Mouse (Mus musculus): ENCODE results near the gene Zfp827. TPM values are rescaled to one million over a fixed set of nuclear protein-coding genes. Genes with fewer than 3 reads are reported as not detected.

Gene Zfp827
- polyA plus RNA-seq, 1 experiment: 9.6 TPM

- no peaks in the 10 kb centered on the region for H3K27me3 ChIP-seq (replicated peaks; ENCODE audit: control insufficient read depth, insufficient read depth, low read length)
- TF ChIP-seq POLR2A (IDR thresholded peaks at IDR 0.05; ENCODE audit: low read depth, low read length): no peak
- no peak for TF ChIP-seq CTCF (conservative IDR thresholded peaks at IDR 0.05; ENCODE audit: insufficient read depth, insufficient read length, low read depth, low read length)
- H3K27ac ChIP-seq (ENCODE audit: insufficient read depth, low read depth, low read length): no peak overlapping the region
- peaks cover 14% of the 10 kb centered on the region for H3K4me1 ChIP-seq (ENCODE audit: control insufficient read depth, insufficient read depth, low read length)
- H3K4me3 ChIP-seq (ENCODE audit: insufficient read depth, low read depth, low read length): no peak overlapping the region
- 61% methylated on average over 4 of the region's 4 CpGs for WGBS
- H3K36me3 ChIP-seq (ENCODE audit: control insufficient read depth, insufficient read depth, low read length): no peaks in the 10 kb centered on the region
- no peak for DNase-seq
These were observed 129.1 kb downstream of the Zfp827 start for GRCm38 (mm10) chr8:79157366-79157765.

GRCm38 (mm10) chr8:79158357-79158756 is 130.1 kb downstream of the Zfp827 start:
- Histone ChIP-seq H3K36me3 (ENCODE audit: control insufficient read depth, insufficient read depth, low read length) (no peaks in the 10 kb centered on the region), H3K4me1 (ENCODE audit: control insufficient read depth, insufficient read depth, low read length) (peaks cover 19% of the 10 kb centered on the region)
- 80% methylated on average over 2 of the region's 2 CpGs for WGBS

GRCm38 (mm10) chr8:79159397-79159796 is 131.2 kb downstream of the Zfp827 start:
- Histone ChIP-seq H3K4me3 (ENCODE audit: insufficient read depth, low read depth, low read length) (no peak overlapping the region), H3K27ac (ENCODE audit: insufficient read depth, low read depth, low read length) (no peak overlapping the region), H3K4me1 (ENCODE audit: control insufficient read depth, insufficient read depth, low read length) (peaks cover 15% of the 10 kb centered on the region), H3K36me3 (ENCODE audit: control insufficient read depth, insufficient read depth, low read length) (no peaks in the 10 kb centered on the region), H3K27me3 (replicated peaks; ENCODE audit: control insufficient read depth, insufficient read depth, low read length) (no peaks in the 10 kb centered on the region)
- 73% methylated on average over 9 of the region's 9 CpGs for WGBS
- TF ChIP-seq POLR2A (IDR thresholded peaks at IDR 0.05; ENCODE audit: low read depth, low read length) (no peak), CTCF (conservative IDR thresholded peaks at IDR 0.05; ENCODE audit: insufficient read depth, insufficient read length, low read depth, low read length) (no peak)
- no peak for DNase-seq

More at GRCm38 (mm10) chr8:79158357-79158756, 130.1 kb downstream of the Zfp827 start:
- DNase-seq: no peak
- TF ChIP-seq CTCF (conservative IDR thresholded peaks at IDR 0.05; ENCODE audit: insufficient read depth, insufficient read length, low read depth, low read length) (no peak), POLR2A (IDR thresholded peaks at IDR 0.05; ENCODE audit: low read depth, low read length) (no peak)
- Histone ChIP-seq H3K27ac (ENCODE audit: insufficient read depth, low read depth, low read length) (no peak overlapping the region), H3K27me3 (replicated peaks; ENCODE audit: control insufficient read depth, insufficient read depth, low read length) (no peaks in the 10 kb centered on the region), H3K4me3 (ENCODE audit: insufficient read depth, low read depth, low read length) (no peak overlapping the region)

- Histone ChIP-seq H3K4me1 (ENCODE audit: control insufficient read depth, insufficient read depth, low read length) (peaks cover 15% of the 10 kb centered on the region), H3K27me3 (replicated peaks; ENCODE audit: control insufficient read depth, insufficient read depth, low read length) (no peaks in the 10 kb centered on the region), H3K27ac (ENCODE audit: insufficient read depth, low read depth, low read length) (peak overlapping the region; percentile 63; the same call in 1 of the 2 replicates), H3K4me3 (ENCODE audit: insufficient read depth, low read depth, low read length) (no peak overlapping the region), H3K36me3 (ENCODE audit: control insufficient read depth, insufficient read depth, low read length) (no peaks in the 10 kb centered on the region)
- DNase-seq: peak; percentile 82
- 19% methylated on average over 4 of the region's 4 CpGs for WGBS
- TF ChIP-seq CTCF (conservative IDR thresholded peaks at IDR 0.05; ENCODE audit: insufficient read depth, insufficient read length, low read depth, low read length): no peak
- TF ChIP-seq POLR2A (IDR thresholded peaks at IDR 0.05; ENCODE audit: low read depth, low read length): no peak
These were observed 132.1 kb downstream of the Zfp827 start for GRCm38 (mm10) chr8:79160302-79160701.

GRCm38 (mm10) chr8:79161172-79161778 is 133.0 kb downstream of the Zfp827 start:
- H3K4me1 ChIP-seq (ENCODE audit: control insufficient read depth, insufficient read depth, low read length): peaks cover 15% of the 10 kb centered on the region
- H3K36me3 ChIP-seq (ENCODE audit: control insufficient read depth, insufficient read depth, low read length): no peaks in the 10 kb centered on the region
- peak; percentile 9 for DNase-seq
- TF ChIP-seq POLR2A (IDR thresholded peaks at IDR 0.05; ENCODE audit: low read depth, low read length) (no peak), CTCF (conservative IDR thresholded peaks at IDR 0.05; ENCODE audit: insufficient read depth, insufficient read length, low read depth, low read length) (no peak)
- no peak overlapping the region for H3K4me3 ChIP-seq (ENCODE audit: insufficient read depth, low read depth, low read length)
- no peak overlapping the region for H3K27ac ChIP-seq (ENCODE audit: insufficient read depth, low read depth, low read length)
- WGBS: 87% methylated on average over 4 of the region's 4 CpGs
- H3K27me3 ChIP-seq (replicated peaks; ENCODE audit: control insufficient read depth, insufficient read depth, low read length): no peaks in the 10 kb centered on the region

- Histone ChIP-seq H3K27me3 (replicated peaks; ENCODE audit: control insufficient read depth, insufficient read depth, low read length) (no peaks in the 10 kb centered on the region), H3K4me1 (ENCODE audit: control insufficient read depth, insufficient read depth, low read length) (peaks cover 15% of the 10 kb centered on the region), H3K27ac (ENCODE audit: insufficient read depth, low read depth, low read length) (peak overlapping the region; percentile 84), H3K4me3 (ENCODE audit: insufficient read depth, low read depth, low read length) (no peak overlapping the region), H3K36me3 (ENCODE audit: control insufficient read depth, insufficient read depth, low read length) (no peaks in the 10 kb centered on the region)
- no peak for TF ChIP-seq POLR2A (IDR thresholded peaks at IDR 0.05; ENCODE audit: low read depth, low read length)
- no peak for TF ChIP-seq CTCF (conservative IDR thresholded peaks at IDR 0.05; ENCODE audit: insufficient read depth, insufficient read length, low read depth, low read length)
- DNase-seq: peak; percentile 96
- WGBS: 12% methylated on average over 10 of the region's 10 CpGs
These were observed 134.5 kb downstream of the Zfp827 start for GRCm38 (mm10) chr8:79162533-79163308.

- 10% methylated on average over 1 of the region's 1 CpGs for WGBS
- Histone ChIP-seq H3K4me3 (ENCODE audit: insufficient read depth, low read depth, low read length) (no peak overlapping the region), H3K27ac (ENCODE audit: insufficient read depth, low read depth, low read length) (no peak overlapping the region), H3K4me1 (ENCODE audit: control insufficient read depth, insufficient read depth, low read length) (peaks cover 15% of the 10 kb centered on the region), H3K27me3 (replicated peaks; ENCODE audit: control insufficient read depth, insufficient read depth, low read length) (no peaks in the 10 kb centered on the region), H3K36me3 (ENCODE audit: control insufficient read depth, insufficient read depth, low read length) (no peaks in the 10 kb centered on the region)
- no peak for DNase-seq
- TF ChIP-seq POLR2A (IDR thresholded peaks at IDR 0.05; ENCODE audit: low read depth, low read length) (no peak), CTCF (conservative IDR thresholded peaks at IDR 0.05; ENCODE audit: insufficient read depth, insufficient read length, low read depth, low read length) (no peak)
These were observed 136.1 kb downstream of the Zfp827 start for GRCm38 (mm10) chr8:79164336-79164735.
